Mouse (Mus musculus): ENCODE results near the gene Ets1.

- TF ChIP-seq CTCF (IDR thresholded peaks at IDR 0.05; ENCODE audit: control insufficient read depth, insufficient read depth, low read length) (no peak), POLR2A (IDR thresholded peaks at IDR 0.05; ENCODE audit: borderline replicate concordance, control insufficient read depth, low read depth, low read length) (no peak)
Observed at GRCm38 (mm10) chr9:32764374-32764773, 128.4 kb downstream of the Ets1 start.

Data from bone marrow, adult 2 months (tissue).